Mouse (Mus musculus) lung, embryonic 14.5 days (tissue): ENCODE measurements around the gene Mdn1. TPM values are rescaled to one million over a fixed set of nuclear protein-coding genes. Genes with fewer than 3 reads are reported as not detected.

Experiments
- ATAC-seq: fragments of 200-750 bp; cut with Nextera tagmentation; 2 replicates; pipeline ENCODE4 v1.8.0; 2017; ENCODE audit warnings: mild to moderate bottlenecking, moderate TSS enrichment, moderate library complexity; ENCODE audit not compliant: insufficient read depth
- DNase-seq: peaks from one replicate; pipeline ENCODE4 v3.0.0-alpha.2; 2015
- H3K27ac ChIP-seq: fragments of 300-500 bp; sonication (generic); 2 replicates; pipeline ENCODE4 v1.5.1; 2014; ENCODE audit warnings: low read depth, mild to moderate bottlenecking, moderate library complexity
- H3K27me3 ChIP-seq: fragments of 300-500 bp; sonication (generic); 2 replicates; pipeline ENCODE4 v1.6.1; 2014; ENCODE audit warnings: low read length, control low read depth; ENCODE audit not compliant: insufficient read depth
- H3K36me3 ChIP-seq: fragments of 300-500 bp; sonication (generic); 2 replicates; pipeline ENCODE4 v1.6.1; 2014; ENCODE audit warnings: control low read depth; ENCODE audit not compliant: insufficient read depth
- H3K4me1 ChIP-seq: fragments of 300-500 bp; sonication (generic); 2 replicates; pipeline ENCODE4 v1.6.1; 2014; ENCODE audit warnings: antibody characterized with exemption, control low read depth; ENCODE audit not compliant: insufficient read depth
- H3K4me2 ChIP-seq: fragments of 300-500 bp; sonication (generic); 2 replicates; pipeline ENCODE4 v1.6.1; 2014; ENCODE audit warnings: mild to moderate bottlenecking
- H3K4me3 ChIP-seq: fragments of 300-500 bp; sonication (generic); 2 replicates; pipeline ENCODE4 v1.5.1; 2014; ENCODE audit warnings: low read depth, low read length
- H3K9ac ChIP-seq: fragments of 300-500 bp; sonication (generic); 2 replicates; pipeline ENCODE4 v1.6.1; 2014
- H3K9me3 ChIP-seq: fragments of 300-500 bp; sonication (generic); 2 replicates; pipeline ENCODE4 v1.6.1; 2016; ENCODE audit warnings: low read depth, low read length, control low read depth
- CTCF ChIP-seq: IDR thresholded peaks from 2 replicates; pipeline ENCODE4 v1.5.1; 2016; ENCODE audit warnings: antibody characterized with exemption, low read depth
- WGBS: fragments of 180-500 bp; shearing (Covaris S2); extraction: QIAGEN DNeasy Blood & Tissue Kit; methylation state at CpG from one replicate; pipeline ENCODE4 v1.1.7; 2014; 5-methylcytosine and 5-hydroxymethylcytosine counted together
- polyA plus RNA-seq: library from polyadenylated mRNA; unstranded; fragments of >200 nt; fragmentation: Nextera tagmentation; extraction: Ambion mirVana; gene quantifications from 2 replicates; pipeline ENCODE4 v1.2.1, GENCODE M21; 2014

The Mdn1 gene
- polyA plus RNA-seq, 1 experiment from 2014 or later: 19.5 TPM

DNA sequence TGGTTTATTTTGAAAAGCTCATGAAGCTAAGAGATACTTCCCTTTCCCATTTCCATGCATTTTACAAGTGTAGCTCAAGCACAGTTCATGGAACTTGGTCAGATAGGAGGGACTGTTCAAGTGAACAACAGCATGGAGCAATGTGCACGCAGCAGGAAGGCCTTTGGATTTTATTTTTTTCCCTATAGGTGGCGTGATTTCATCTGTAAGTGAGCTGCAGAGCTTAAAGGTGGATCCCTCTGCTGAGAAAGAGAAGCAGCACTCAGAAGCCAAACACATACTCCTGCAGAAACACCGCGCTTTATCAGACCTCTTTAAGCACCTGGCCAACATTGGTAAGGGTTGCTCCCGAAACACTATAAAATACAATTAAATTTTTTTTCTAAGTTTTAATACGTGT is 88.5 kb downstream of the Mdn1 start:
- WGBS: 86% methylated on average over 6 of the region's 6 CpGs
- no peak for TF ChIP-seq CTCF
- Histone ChIP-seq H3K36me3 (peaks cover 92% of the 10 kb centered on the region), H3K9me3 (no peaks in the 10 kb centered on the region), H3K27ac (no peak overlapping the region), H3K4me3 (no peak overlapping the region), H3K4me1 (no peaks in the 10 kb centered on the region), H3K27me3 (no peaks in the 10 kb centered on the region), H3K9ac (no peak overlapping the region), H3K4me2 (no peak overlapping the region)
- DNase-seq: peak; percentile 23
- no peak for ATAC-seq

GRCm38 (mm10) chr4:32748396-32748795 is 91.5 kb downstream of the Mdn1 start:
- 91% methylated on average over 7 of the region's 7 CpGs for WGBS
- no peaks in the 10 kb centered on the region for H3K27me3 ChIP-seq
- no peak overlapping the region for H3K9ac ChIP-seq
- H3K4me1 ChIP-seq: no peaks in the 10 kb centered on the region
- H3K27ac ChIP-seq: no peak overlapping the region
- no peaks in the 10 kb centered on the region for H3K9me3 ChIP-seq
- H3K4me2 ChIP-seq: no peak overlapping the region
- no peak for ATAC-seq
- H3K36me3 ChIP-seq: peaks cover 90% of the 10 kb centered on the region
- no peak for TF ChIP-seq CTCF
- DNase-seq: no peak
- H3K4me3 ChIP-seq: no peak overlapping the region

DNA sequence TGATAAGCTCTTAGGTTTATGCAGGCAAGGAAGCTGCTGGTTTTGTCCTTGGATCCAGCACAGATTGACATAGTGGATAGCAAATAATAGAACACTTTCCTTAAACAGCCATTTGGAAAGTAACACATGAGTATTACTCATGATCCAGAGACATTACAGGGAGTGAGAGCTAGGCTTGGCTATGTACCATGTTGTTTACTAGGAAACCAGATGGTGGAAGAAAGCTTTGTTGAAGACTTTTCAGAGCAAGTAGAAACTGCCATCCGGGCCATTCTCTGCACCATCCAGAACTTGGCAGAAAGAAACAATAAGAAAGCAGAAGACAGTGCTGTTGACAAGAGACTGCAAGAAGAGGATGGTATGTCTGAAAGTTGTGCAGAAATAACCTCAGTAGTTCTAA is 93.8 kb downstream of the Mdn1 start:
- Histone ChIP-seq H3K4me1 (no peaks in the 10 kb centered on the region), H3K4me3 (no peak overlapping the region), H3K27ac (no peak overlapping the region), H3K4me2 (no peak overlapping the region), H3K27me3 (no peaks in the 10 kb centered on the region), H3K9me3 (no peaks in the 10 kb centered on the region), H3K36me3 (peaks cover 85% of the 10 kb centered on the region), H3K9ac (no peak overlapping the region)
- ATAC-seq (no peak), DNase-seq (no peak)
- 97% methylated on average over 1 of the region's 1 CpGs for WGBS
- TF ChIP-seq CTCF: no peak

DNA sequence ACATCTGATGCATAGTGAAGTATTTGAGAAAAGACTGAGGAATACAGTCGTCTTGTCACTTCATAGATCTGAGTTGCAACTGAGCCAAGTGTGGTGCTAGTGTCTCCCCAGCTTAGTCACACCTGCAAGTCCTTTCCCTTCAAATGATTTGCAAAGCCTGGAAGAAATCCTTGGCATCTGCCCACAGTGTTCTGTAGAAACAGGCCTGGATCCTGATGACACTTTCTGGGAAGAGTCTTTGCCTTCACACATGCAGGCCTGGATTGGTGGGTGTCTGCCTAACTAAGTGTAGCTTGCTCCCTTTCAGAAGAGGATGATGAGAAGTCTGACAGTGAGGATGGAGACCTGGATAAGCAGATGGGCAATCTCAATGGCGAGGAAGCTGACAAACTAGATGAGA is 100.5 kb downstream of the Mdn1 start:
- TF ChIP-seq CTCF: no peak
- Histone ChIP-seq H3K27ac (no peak overlapping the region), H3K9ac (no peak overlapping the region), H3K36me3 (peaks cover 78% of the 10 kb centered on the region), H3K4me1 (no peaks in the 10 kb centered on the region), H3K27me3 (no peaks in the 10 kb centered on the region), H3K9me3 (no peaks in the 10 kb centered on the region), H3K4me2 (no peak overlapping the region), H3K4me3 (no peak overlapping the region)
- ATAC-seq (no peak), DNase-seq (no peak)
- 93% methylated on average over 2 of the region's 2 CpGs for whole genome bisulfite sequencing

DNA sequence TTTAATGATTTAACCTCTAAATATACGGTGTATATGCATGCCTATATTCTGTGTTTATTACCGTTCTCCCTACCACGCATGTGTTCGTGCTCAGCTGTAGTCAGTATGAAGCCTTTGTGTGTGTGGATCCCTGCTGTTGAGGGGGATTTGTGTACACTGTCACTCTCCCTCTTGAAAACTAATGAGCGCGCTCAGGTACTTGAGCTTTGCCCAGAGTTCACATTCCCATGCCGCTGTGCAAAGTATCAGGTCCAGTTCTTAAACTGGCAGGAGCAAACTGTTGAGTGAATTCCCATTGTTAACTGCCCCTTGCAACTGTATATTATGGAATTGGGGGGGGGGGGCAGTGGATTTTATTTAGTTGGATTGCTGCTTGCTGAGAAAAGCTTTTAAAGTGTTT is 110.6 kb downstream of the Mdn1 start:
- Histone ChIP-seq H3K4me1 (no peaks in the 10 kb centered on the region), H3K9me3 (no peaks in the 10 kb centered on the region), H3K9ac (no peak overlapping the region), H3K27ac (no peak overlapping the region), H3K27me3 (no peaks in the 10 kb centered on the region), H3K36me3 (peaks cover 69% of the 10 kb centered on the region), H3K4me2 (no peak overlapping the region), H3K4me3 (no peak overlapping the region)
- TF ChIP-seq CTCF: no peak
- DNase-seq (no peak), ATAC-seq (no peak)
- WGBS: 70% methylated on average over 7 of the region's 7 CpGs

GRCm38 (mm10) chr4:32768046-32768445 is 111.1 kb downstream of the Mdn1 start:
- Histone ChIP-seq H3K27me3 (no peaks in the 10 kb centered on the region), H3K9ac (no peak overlapping the region), H3K4me1 (no peaks in the 10 kb centered on the region), H3K36me3 (peaks cover 69% of the 10 kb centered on the region), H3K4me3 (no peak overlapping the region), H3K9me3 (no peaks in the 10 kb centered on the region), H3K4me2 (no peak overlapping the region), H3K27ac (no peak overlapping the region)
- no peak for ATAC-seq
- DNase-seq: no peak
- WGBS: 95% methylated on average over 10 of the region's 10 CpGs
- TF ChIP-seq CTCF: no peak

DNA sequence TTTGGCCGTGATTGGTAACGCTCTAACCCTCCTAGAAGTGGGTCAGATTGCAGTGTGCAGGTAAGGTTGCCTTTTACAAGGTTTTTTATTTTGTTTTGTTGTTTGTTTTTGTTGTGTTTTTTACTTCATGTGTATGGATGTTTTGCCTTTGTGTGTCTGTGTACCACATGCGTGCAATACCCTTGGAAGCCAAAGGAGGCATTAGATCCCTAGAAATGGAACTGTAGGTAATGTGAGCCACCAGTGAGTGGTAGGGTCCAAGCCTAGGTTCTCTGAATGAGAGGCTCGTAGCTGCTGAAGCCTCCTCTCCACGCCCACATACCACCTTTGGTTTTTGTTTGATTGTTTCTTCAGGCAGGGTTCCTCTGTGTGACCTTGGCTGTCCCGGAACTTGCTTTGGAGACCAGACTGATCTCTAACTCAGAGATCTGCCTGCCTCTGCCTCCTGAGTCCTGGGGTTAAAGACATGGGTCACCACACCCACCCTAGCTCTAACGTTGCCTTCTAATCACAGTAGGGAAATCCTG is 113.4 kb downstream of the Mdn1 start:
- 93% methylated on average over 7 of the region's 7 CpGs for WGBS
- no peak for ATAC-seq
- peaks cover 70% of the 10 kb centered on the region for H3K36me3 ChIP-seq

DNA sequence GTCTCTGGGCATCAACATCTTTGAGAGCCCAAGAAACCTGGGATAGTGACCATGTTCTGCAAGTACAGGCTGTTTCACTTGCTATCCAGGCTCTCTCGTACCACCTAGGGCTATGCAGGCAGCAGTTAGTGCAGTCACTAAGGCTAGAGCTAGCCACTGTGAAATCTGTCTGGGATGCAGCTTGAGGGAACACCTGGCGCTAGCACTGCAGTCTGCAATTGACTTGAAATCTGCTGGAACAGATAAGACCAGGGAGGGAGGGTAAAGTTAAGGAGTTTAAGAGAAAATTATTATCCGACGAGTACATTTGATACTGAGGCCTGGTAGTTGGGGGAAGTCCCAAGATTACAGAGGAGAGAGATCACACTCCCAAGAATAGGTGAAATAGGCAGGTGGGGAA is 123.1 kb downstream of the Mdn1 start:
- no peaks in the 10 kb centered on the region for H3K4me1 ChIP-seq
- H3K9me3 ChIP-seq: no peaks in the 10 kb centered on the region
- H3K4me2 ChIP-seq: no peak overlapping the region
- no peaks in the 10 kb centered on the region for H3K27me3 ChIP-seq
- ATAC-seq (no peak), DNase-seq (no peak)
- no peak overlapping the region for H3K4me3 ChIP-seq
- no peak overlapping the region for H3K9ac ChIP-seq
- H3K36me3 ChIP-seq: peaks cover 18% of the 10 kb centered on the region
- WGBS: 92% methylated on average over 4 of the region's 4 CpGs
- no peak overlapping the region for H3K27ac ChIP-seq
- no peak for TF ChIP-seq CTCF

More for the DNA sequence above, 113.4 kb downstream of the Mdn1 start:
- Histone ChIP-seq H3K9me3 (no peaks in the 10 kb centered on the region), H3K4me2 (no peak overlapping the region), H3K4me3 (no peak overlapping the region), H3K27ac (no peak overlapping the region), H3K4me1 (no peaks in the 10 kb centered on the region), H3K9ac (no peak overlapping the region), H3K27me3 (no peaks in the 10 kb centered on the region)
- TF ChIP-seq CTCF: peak; percentile 52; the same call in 1 of the 2 replicates
- no peak for DNase-seq
